Mouse (Mus musculus): ENCODE results near the gene Cdadc1. TPM values are rescaled to one million over a fixed set of nuclear protein-coding genes. Genes with fewer than 3 reads are reported as not detected.

Gene Cdadc1
- polyA plus RNA-seq, 1 experiment from 2014 or later = 35.2 TPM

GRCm38 (mm10) chr14:59605671-59606353, 8.1 kb upstream of the Cdadc1 start:
- Histone ChIP-seq H3K4me3 (no peak overlapping the region), H3K4me1 (no peaks in the 10 kb centered on the region), H3K9me3 (replicated peaks) (no peaks in the 10 kb centered on the region), H3K27me3 (peaks cover 13% of the 10 kb centered on the region), H3K4me2 (replicated peaks) (no peak overlapping the region), H3K36me3 (no peaks in the 10 kb centered on the region), H3K27ac (no peak overlapping the region), H3K9ac (no peak overlapping the region)
- no peak for ATAC-seq (ENCODE audit: low FRiP score)
- WGBS = 25% methylated on average over 5 of the region's 5 CpGs

GRCm38 (mm10) chr14:59604002-59604645, 6.4 kb upstream of the Cdadc1 start:
- 70% methylated on average over 5 of the region's 5 CpGs for WGBS

GRCm38 (mm10) chr14:59598260-59598627, 485 bp upstream of the Cdadc1 start:
- WGBS = 4% methylated on average over 8 of the region's 8 CpGs
- peak overlapping the region; percentile 69 for H3K4me3 ChIP-seq
- ATAC-seq (ENCODE audit: low FRiP score) = peak; percentile 68
- no peaks in the 10 kb centered on the region for H3K9me3 ChIP-seq (replicated peaks)
- H3K4me1 ChIP-seq = peaks cover 8% of the 10 kb centered on the region
- peak overlapping the region; percentile 99 for H3K4me2 ChIP-seq (replicated peaks)
- H3K36me3 ChIP-seq = 0 out of 2 replicates have a peak, but pooled peaks cover 5% of the 10 kb centered on the region
- H3K9ac ChIP-seq = peak overlapping the region; percentile 85
- peaks cover 7% of the 10 kb centered on the region; the same call in 1 of the 2 replicates for H3K27me3 ChIP-seq
- H3K27ac ChIP-seq = peak overlapping the region; percentile 52; the same call in 1 of the 2 replicates

More at GRCm38 (mm10) chr14:59604002-59604645, 6.4 kb upstream of the Cdadc1 start:
- Histone ChIP-seq H3K4me3 (no peak overlapping the region), H3K9ac (no peak overlapping the region), H3K4me1 (no peaks in the 10 kb centered on the region), H3K27me3 (peaks cover 13% of the 10 kb centered on the region), H3K27ac (no peak overlapping the region), H3K4me2 (replicated peaks) (no peak overlapping the region), H3K9me3 (replicated peaks) (no peaks in the 10 kb centered on the region), H3K36me3 (no peaks in the 10 kb centered on the region)
- no peak for ATAC-seq (ENCODE audit: low FRiP score)

- Histone ChIP-seq H3K27ac (no peak overlapping the region), H3K4me3 (no peak overlapping the region), H3K9me3 (replicated peaks) (no peaks in the 10 kb centered on the region), H3K27me3 (no peaks in the 10 kb centered on the region), H3K9ac (no peak overlapping the region), H3K4me2 (replicated peaks) (no peak overlapping the region), H3K36me3 (peaks cover 26% of the 10 kb centered on the region), H3K4me1 (peaks cover 8% of the 10 kb centered on the region)
- ATAC-seq (ENCODE audit: low FRiP score) = no peak
- 96% methylated on average over 3 of the region's 3 CpGs for WGBS
Observed at GRCm38 (mm10) chr14:59594988-59595387, 2.8 kb downstream of the Cdadc1 start.

- no peak overlapping the region for H3K27ac ChIP-seq
- H3K4me3 ChIP-seq = no peak overlapping the region
- 98% methylated on average over 3 of the region's 3 CpGs for WGBS
- ATAC-seq (ENCODE audit: low FRiP score) = no peak
- H3K9ac ChIP-seq = no peak overlapping the region
- H3K27me3 ChIP-seq = no peaks in the 10 kb centered on the region
- no peaks in the 10 kb centered on the region for H3K9me3 ChIP-seq (replicated peaks)
- peaks cover 8% of the 10 kb centered on the region for H3K4me1 ChIP-seq
- no peak overlapping the region for H3K4me2 ChIP-seq (replicated peaks)
- H3K36me3 ChIP-seq = peaks cover 46% of the 10 kb centered on the region
Observed at GRCm38 (mm10) chr14:59592593-59592992, 5.2 kb downstream of the Cdadc1 start.

- H3K9me3 ChIP-seq (replicated peaks) = no peaks in the 10 kb centered on the region
- no peak for ATAC-seq (ENCODE audit: low FRiP score)
Observed at GRCm38 (mm10) chr14:59591901-59592300, 5.9 kb downstream of the Cdadc1 start.

GRCm38 (mm10) chr14:59590614-59591013, 7.1 kb downstream of the Cdadc1 start:
- Histone ChIP-seq H3K4me1 (no peaks in the 10 kb centered on the region), H3K9me3 (replicated peaks) (no peaks in the 10 kb centered on the region), H3K36me3 (peaks cover 59% of the 10 kb centered on the region), H3K27ac (no peak overlapping the region), H3K4me3 (no peak overlapping the region), H3K4me2 (replicated peaks) (no peak overlapping the region), H3K27me3 (no peaks in the 10 kb centered on the region), H3K9ac (no peak overlapping the region)
- WGBS = 86% methylated on average over 1 of the region's 1 CpGs
- ATAC-seq (ENCODE audit: low FRiP score) = no peak

More at GRCm38 (mm10) chr14:59591901-59592300, 5.9 kb downstream of the Cdadc1 start:
- peaks cover 5% of the 10 kb centered on the region for H3K4me1 ChIP-seq
- WGBS = 65% methylated on average over 8 of the region's 8 CpGs
- H3K4me3 ChIP-seq = no peak overlapping the region
- no peaks in the 10 kb centered on the region for H3K27me3 ChIP-seq
- H3K9ac ChIP-seq = no peak overlapping the region
- peaks cover 46% of the 10 kb centered on the region for H3K36me3 ChIP-seq
- H3K4me2 ChIP-seq (replicated peaks) = no peak overlapping the region
- H3K27ac ChIP-seq = no peak overlapping the region

- 95% methylated on average over 5 of the region's 5 CpGs for WGBS
- H3K4me1 ChIP-seq = no peaks in the 10 kb centered on the region
- H3K36me3 ChIP-seq = peaks cover 28% of the 10 kb centered on the region
- ATAC-seq (ENCODE audit: low FRiP score) = no peak
- no peaks in the 10 kb centered on the region for H3K27me3 ChIP-seq
- H3K4me3 ChIP-seq = no peak overlapping the region
- no peak overlapping the region for H3K27ac ChIP-seq
- H3K9me3 ChIP-seq (replicated peaks) = no peaks in the 10 kb centered on the region
- H3K9ac ChIP-seq = no peak overlapping the region
- H3K4me2 ChIP-seq (replicated peaks) = no peak overlapping the region
Observed at GRCm38 (mm10) chr14:59576385-59576784, 21.4 kb downstream of the Cdadc1 start.

- 89% methylated on average over 6 of the region's 6 CpGs for WGBS
- no peak for ATAC-seq (ENCODE audit: low FRiP score)
- H3K36me3 ChIP-seq = peaks cover 31% of the 10 kb centered on the region
Observed at GRCm38 (mm10) chr14:59566756-59567155, 31.0 kb downstream of the Cdadc1 start.

GRCm38 (mm10) chr14:59557886-59558285, 39.9 kb downstream of the Cdadc1 start:
- Histone ChIP-seq H3K27ac (no peak overlapping the region), H3K4me3 (no peak overlapping the region), H3K4me2 (replicated peaks) (no peak overlapping the region), H3K4me1 (no peaks in the 10 kb centered on the region), H3K36me3 (no peaks in the 10 kb centered on the region), H3K9ac (no peak overlapping the region), H3K27me3 (no peaks in the 10 kb centered on the region), H3K9me3 (replicated peaks) (no peaks in the 10 kb centered on the region)
- no peak for ATAC-seq (ENCODE audit: low FRiP score)
- WGBS = 39% methylated on average over 1 of the region's 1 CpGs

More at GRCm38 (mm10) chr14:59566756-59567155, 31.0 kb downstream of the Cdadc1 start:
- Histone ChIP-seq H3K9me3 (replicated peaks) (no peaks in the 10 kb centered on the region), H3K4me2 (replicated peaks) (no peak overlapping the region), H3K27ac (no peak overlapping the region), H3K4me3 (no peak overlapping the region), H3K9ac (no peak overlapping the region), H3K4me1 (no peaks in the 10 kb centered on the region), H3K27me3 (no peaks in the 10 kb centered on the region)

- H3K9ac ChIP-seq = no peak overlapping the region
- H3K27me3 ChIP-seq = no peaks in the 10 kb centered on the region
- WGBS = 76% methylated on average over 4 of the region's 4 CpGs
- no peaks in the 10 kb centered on the region for H3K36me3 ChIP-seq
- H3K27ac ChIP-seq = no peak overlapping the region
- H3K4me2 ChIP-seq (replicated peaks) = no peak overlapping the region
- ATAC-seq (ENCODE audit: low FRiP score) = no peak
- no peak overlapping the region for H3K4me3 ChIP-seq
- no peaks in the 10 kb centered on the region for H3K4me1 ChIP-seq
- H3K9me3 ChIP-seq (replicated peaks) = no peaks in the 10 kb centered on the region
Observed at GRCm38 (mm10) chr14:59557071-59557470, 40.7 kb downstream of the Cdadc1 start.

GRCm38 (mm10) chr14:59555928-59556531, 41.7 kb downstream of the Cdadc1 start:
- H3K9me3 ChIP-seq (replicated peaks) = no peaks in the 10 kb centered on the region
- no peak overlapping the region for H3K4me2 ChIP-seq (replicated peaks)
- H3K27me3 ChIP-seq = no peaks in the 10 kb centered on the region
- no peak for ATAC-seq (ENCODE audit: low FRiP score)
- H3K4me1 ChIP-seq = no peaks in the 10 kb centered on the region
- 59% methylated on average over 13 of the region's 13 CpGs for WGBS
- no peak overlapping the region for H3K4me3 ChIP-seq
- no peak overlapping the region for H3K9ac ChIP-seq
- H3K27ac ChIP-seq = no peak overlapping the region
- no peaks in the 10 kb centered on the region for H3K36me3 ChIP-seq
